In genomic region chr9:107369270-107370105, GRCm38 (mm10) we compare ENCODE assay signal across 1 mouse cellular context.
TF ChIP-seq lines count a peak whose summit lies in the region.

No protein-coding gene starts in this region.

TF ChIP-seq in MEL, 35 proteins besides CTCF, POLR2A, EP300 and RAD21 (continued from another document):
- no peak for TF ChIP-seq HCFC1 (IDR thresholded peaks at IDR 0.05; ENCODE audit: low read depth, low read length)
- TF ChIP-seq MAZ (IDR thresholded peaks at IDR 0.05; ENCODE audit: low read depth, low read length) = peak; percentile 90
- no peak for TF ChIP-seq USF2 (IDR thresholded peaks at IDR 0.05; ENCODE audit: borderline replicate concordance in 1 of 2, insufficient read depth in 1 of 2, low read depth in 1 of 2, low read length in 2 of 2)
- TF ChIP-seq E2F4 (IDR thresholded peaks at IDR 0.05; ENCODE audit: borderline replicate concordance, low read depth, low read length) = no peak
- no peak for TF ChIP-seq NRF1 (IDR thresholded peaks at IDR 0.05; ENCODE audit: insufficient read depth, low read depth, low read length, poor library complexity, severe bottlenecking)
